Mouse (Mus musculus): ENCODE data around the gene Ybey. TPM values are rescaled to one million over a fixed set of nuclear protein-coding genes. Genes with fewer than 3 reads are reported as not detected.

Gene Ybey
- polyA plus RNA-seq (2015; fragmentation: Illumina TruSeq; extraction: RNeasy Lipid Tissue Mini Kit (QIAGEN cat#74804); ENCODE audit: insufficient read depth, low read depth, low replicate concordance): 0.85 TPM

DNA sequence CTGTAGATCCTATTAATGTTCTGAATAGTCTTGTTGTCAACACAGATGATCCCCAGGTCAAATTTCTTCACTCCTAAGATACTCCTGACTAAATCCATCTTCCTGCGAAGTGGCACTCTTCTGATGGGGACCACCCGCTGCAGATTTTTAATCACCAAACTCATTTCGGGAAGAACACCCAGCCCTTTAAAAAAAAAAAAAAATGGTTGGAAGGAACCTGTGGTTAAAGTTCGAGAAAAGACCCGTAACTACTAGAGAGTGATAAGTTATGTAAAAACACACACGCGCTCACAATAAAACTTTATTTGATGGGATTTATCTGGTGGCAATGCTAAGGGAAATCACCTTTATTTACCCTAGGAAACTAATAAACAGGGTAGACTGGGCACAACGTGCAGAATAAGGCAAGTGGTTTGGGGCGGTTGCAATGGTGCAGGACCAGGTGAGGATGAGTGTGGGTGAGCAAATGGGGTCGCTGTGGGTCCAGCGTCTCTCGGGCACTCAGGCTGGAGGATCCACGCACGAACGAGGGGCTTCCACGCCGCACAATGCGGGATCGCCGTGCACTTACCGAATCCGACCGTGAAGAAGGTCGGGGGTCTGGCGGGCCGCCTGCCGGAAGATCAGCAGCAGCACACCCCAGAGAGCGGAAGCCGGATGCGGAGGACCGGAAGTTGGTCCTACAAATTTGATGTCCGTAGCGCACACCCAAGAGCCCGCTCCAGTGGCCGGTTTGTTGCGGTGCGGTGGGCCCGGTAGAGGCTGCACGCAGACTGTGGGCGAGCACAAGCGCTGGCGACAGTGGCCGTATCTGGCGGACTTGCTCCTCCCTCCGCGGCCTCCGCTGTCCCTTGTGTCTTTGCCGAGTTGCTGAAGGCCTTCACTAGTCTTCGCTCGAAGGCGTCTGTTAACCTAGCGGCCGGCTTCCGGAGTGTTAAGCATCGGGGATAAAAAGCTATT is at the start of gene Ybey, which contains the start of gene Mcm3ap:
Gene Ybey (minus strand): TSS at position 912 of the 960 bp plus-strand sequence.
Gene Mcm3ap (plus strand): TSS at position 725 of the 960 bp plus-strand sequence.

GRCm38 (mm10) chr10:76448851-76449250 is 20.1 kb downstream of the Ybey start, which contains the start of gene 2610028H24Rik:
Gene 2610028H24Rik (plus strand): TSS chr10:76449081.

DNA sequence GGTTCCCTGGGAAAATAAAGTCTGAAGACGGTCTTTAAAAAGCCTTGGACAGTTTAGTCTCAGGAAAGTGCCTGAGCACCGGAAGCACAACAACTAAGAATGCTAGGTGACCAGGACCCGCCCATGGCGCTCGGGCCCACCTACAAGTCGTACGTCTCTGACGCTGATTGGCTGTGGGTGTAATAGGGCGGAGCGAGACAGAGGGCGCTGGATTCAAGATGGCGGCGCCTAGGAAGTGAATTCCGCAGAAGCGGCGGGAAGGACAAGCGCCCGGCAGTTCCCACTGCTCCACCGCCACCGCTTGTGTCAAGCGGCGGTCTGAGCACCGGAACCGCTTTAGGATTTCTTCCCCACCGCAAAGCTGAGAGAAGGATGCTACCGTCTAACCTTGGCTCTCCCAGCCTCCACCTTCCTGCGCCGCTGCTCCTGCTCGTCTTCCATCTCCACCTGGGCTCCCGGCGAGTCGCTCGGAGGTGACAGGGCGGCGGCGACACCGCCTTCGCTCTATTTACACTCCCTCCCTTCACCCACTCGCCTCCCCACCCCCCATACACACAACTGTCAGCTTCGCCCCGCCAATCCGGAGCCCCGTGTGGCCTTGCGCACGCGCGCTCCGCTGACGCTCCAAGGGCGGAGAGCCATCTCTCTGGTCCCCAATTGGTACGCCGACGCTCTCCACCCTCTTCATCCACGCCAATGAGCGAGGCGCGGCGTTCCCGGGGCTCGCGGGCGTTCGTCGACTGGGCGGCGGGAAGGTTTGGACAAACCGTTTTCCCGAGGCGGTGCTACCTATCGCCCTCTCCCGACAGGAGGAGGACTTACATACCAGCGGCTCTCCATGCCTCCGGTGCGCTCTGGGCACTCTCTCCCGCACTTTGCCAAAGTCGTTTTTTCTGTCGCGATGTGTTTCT is 26.5 kb downstream of the Ybey start, which contains the start of gene Pcnt:
Gene Pcnt (minus strand): TSS at position 609 of the 911 bp plus-strand sequence.

GRCm38 (mm10) chr10:76440281-76440680 is 28.6 kb downstream of the Ybey start, which contains the start of gene AC141477.1:
Gene AC141477.1 (minus strand): TSS chr10:76440444.

Other genes with a start within 250 kb of the Ybey start
- 4.6 TPM for gene Prmt2, start 231.2 kb downstream of the Ybey start, polyA plus RNA-seq (2015; fragmentation: Illumina TruSeq; extraction: RNeasy Lipid Tissue Mini Kit (QIAGEN cat#74804); ENCODE audit: insufficient read depth, low read depth, low replicate concordance)
- 0.94 TPM for gene S100b, start 215.3 kb downstream of the Ybey start, polyA plus RNA-seq (2015; fragmentation: Illumina TruSeq; extraction: RNeasy Lipid Tissue Mini Kit (QIAGEN cat#74804); ENCODE audit: insufficient read depth, low read depth, low replicate concordance)
- gene Dip2a, start 123.8 kb downstream of the Ybey start, polyA plus RNA-seq (2015; fragmentation: Illumina TruSeq; extraction: RNeasy Lipid Tissue Mini Kit (QIAGEN cat#74804); ENCODE audit: insufficient read depth, low read depth, low replicate concordance): 5.5 TPM
- not detected for gene AC141477.1, start 28.7 kb downstream of the Ybey start, polyA plus RNA-seq (2015; fragmentation: Illumina TruSeq; extraction: RNeasy Lipid Tissue Mini Kit (QIAGEN cat#74804); ENCODE audit: insufficient read depth, low read depth, low replicate concordance)
- gene Pcnt, start 26.3 kb downstream of the Ybey start, polyA plus RNA-seq (2015; fragmentation: Illumina TruSeq; extraction: RNeasy Lipid Tissue Mini Kit (QIAGEN cat#74804); ENCODE audit: insufficient read depth, low read depth, low replicate concordance): 5.3 TPM
- not detected for gene 2610028H24Rik, start 20.0 kb downstream of the Ybey start, polyA plus RNA-seq (2015; fragmentation: Illumina TruSeq; extraction: RNeasy Lipid Tissue Mini Kit (QIAGEN cat#74804); ENCODE audit: insufficient read depth, low read depth, low replicate concordance)
- 10.2 TPM for gene Mcm3ap, start 187 bp downstream of the Ybey start, polyA plus RNA-seq (2015; fragmentation: Illumina TruSeq; extraction: RNeasy Lipid Tissue Mini Kit (QIAGEN cat#74804); ENCODE audit: insufficient read depth, low read depth, low replicate concordance)
- gene Lss, start 62.5 kb upstream of the Ybey start, polyA plus RNA-seq (2015; fragmentation: Illumina TruSeq; extraction: RNeasy Lipid Tissue Mini Kit (QIAGEN cat#74804); ENCODE audit: insufficient read depth, low read depth, low replicate concordance): 2.4 TPM
- not detected for gene Spatc1l, start 93.2 kb upstream of the Ybey start, polyA plus RNA-seq (2015; fragmentation: Illumina TruSeq; extraction: RNeasy Lipid Tissue Mini Kit (QIAGEN cat#74804); ENCODE audit: insufficient read depth, low read depth, low replicate concordance)
- gene Ftcd, start 106.5 kb upstream of the Ybey start, polyA plus RNA-seq (2015; fragmentation: Illumina TruSeq; extraction: RNeasy Lipid Tissue Mini Kit (QIAGEN cat#74804); ENCODE audit: insufficient read depth, low read depth, low replicate concordance): not detected
- 28.1 TPM for gene Col6a2, start 154.5 kb upstream of the Ybey start, polyA plus RNA-seq (2015; fragmentation: Illumina TruSeq; extraction: RNeasy Lipid Tissue Mini Kit (QIAGEN cat#74804); ENCODE audit: insufficient read depth, low read depth, low replicate concordance)